Mouse (Mus musculus): ENCODE results near the gene Vcam1. TPM values are rescaled to one million over a fixed set of nuclear protein-coding genes. Genes with fewer than 3 reads are reported as not detected.

Vcam1 gene
- 10 to 100 TPM in 1 of 2 experiments, 1 to 10 TPM in 1; 6.6 to 24.2 TPM for polyA plus RNA-seq (2017; shearing (Covaris generic))

GRCm38 (mm10) chr3:116129259-116129738 lies at the start of gene Vcam1:
Gene Vcam1 (minus strand): TSS chr3:116129688.

Other genes with a start within 250 kb of the Vcam1 start
- 10 to 100 TPM; 56.1 to 99.5 TPM for gene Dph5, start 241.9 kb downstream of the Vcam1 start, polyA plus RNA-seq (2017; shearing (Covaris generic))
- 10 to 100 TPM; 59.0 to 72.9 TPM for gene Slc30a7, start 122.3 kb downstream of the Vcam1 start, polyA plus RNA-seq (2017; shearing (Covaris generic))
- 10 to 100 TPM in 1 of 2 experiments, 1 to 10 TPM in 1; 4.6 to 10.8 TPM for gene Extl2, start 122.2 kb downstream of the Vcam1 start, polyA plus RNA-seq (2017; shearing (Covaris generic))
- not detected for gene Gpr88, start 123.8 kb upstream of the Vcam1 start, polyA plus RNA-seq (2017; shearing (Covaris generic))